Mouse (Mus musculus): ENCODE measurements around the gene Tmem114. TPM values are rescaled to one million over a fixed set of nuclear protein-coding genes. Genes with fewer than 3 reads are reported as not detected.

Gene Tmem114
- polyA plus RNA-seq, 1 experiment, result not detected

- 79% methylated on average over 7 of the region's 7 CpGs for WGBS
- no peaks in the 10 kb centered on the region for H3K4me1 ChIP-seq (ENCODE audit: control insufficient read depth, insufficient read depth, low read length)
- no peak overlapping the region for H3K27ac ChIP-seq (ENCODE audit: control insufficient read depth, insufficient read depth, low read depth, low read length, poor library complexity)
- no peak for TF ChIP-seq POLR2A (IDR thresholded peaks at IDR 0.05; ENCODE audit: borderline replicate concordance, control insufficient read depth, low read depth, low read length)
- no peak for TF ChIP-seq CTCF (IDR thresholded peaks at IDR 0.05; ENCODE audit: control insufficient read depth, insufficient read depth, low read length)
- no peak overlapping the region for H3K4me3 ChIP-seq (replicated peaks; ENCODE audit: control insufficient read depth, low read depth, low read length)
Observed at GRCm38 (mm10) chr16:8444911-8445310, 20.0 kb upstream of the Tmem114 start.

- TF ChIP-seq CTCF (IDR thresholded peaks at IDR 0.05; ENCODE audit: control insufficient read depth, insufficient read depth, low read length) (no peak), POLR2A (IDR thresholded peaks at IDR 0.05; ENCODE audit: borderline replicate concordance, control insufficient read depth, low read depth, low read length) (no peak)
- no peak overlapping the region for H3K4me3 ChIP-seq (replicated peaks; ENCODE audit: control insufficient read depth, low read depth, low read length)
- 72% methylated on average over 3 of the region's 3 CpGs for WGBS
- H3K27ac ChIP-seq (ENCODE audit: control insufficient read depth, insufficient read depth, low read depth, low read length, poor library complexity), result no peak overlapping the region
- no peaks in the 10 kb centered on the region for H3K4me1 ChIP-seq (ENCODE audit: control insufficient read depth, insufficient read depth, low read length)
Observed at GRCm38 (mm10) chr16:8432616-8433015, 7.7 kb upstream of the Tmem114 start.

GRCm38 (mm10) chr16:8429531-8429930 lies 4.6 kb upstream of the Tmem114 start:
- 74% methylated on average over 4 of the region's 4 CpGs for WGBS
- Histone ChIP-seq H3K27ac (ENCODE audit: control insufficient read depth, insufficient read depth, low read depth, low read length, poor library complexity) (no peak overlapping the region), H3K4me3 (replicated peaks; ENCODE audit: control insufficient read depth, low read depth, low read length) (no peak overlapping the region), H3K4me1 (ENCODE audit: control insufficient read depth, insufficient read depth, low read length) (no peaks in the 10 kb centered on the region)
- TF ChIP-seq CTCF (IDR thresholded peaks at IDR 0.05; ENCODE audit: control insufficient read depth, insufficient read depth, low read length) (no peak), POLR2A (IDR thresholded peaks at IDR 0.05; ENCODE audit: borderline replicate concordance, control insufficient read depth, low read depth, low read length) (no peak)

GRCm38 (mm10) chr16:8425736-8426135 lies 800 bp upstream of the Tmem114 start:
- Histone ChIP-seq H3K4me3 (replicated peaks; ENCODE audit: control insufficient read depth, low read depth, low read length) (no peak overlapping the region), H3K27ac (ENCODE audit: control insufficient read depth, insufficient read depth, low read depth, low read length, poor library complexity) (no peak overlapping the region), H3K4me1 (ENCODE audit: control insufficient read depth, insufficient read depth, low read length) (no peaks in the 10 kb centered on the region)
- 77% methylated on average over 5 of the region's 5 CpGs for WGBS
- TF ChIP-seq POLR2A (IDR thresholded peaks at IDR 0.05; ENCODE audit: borderline replicate concordance, control insufficient read depth, low read depth, low read length) (no peak), CTCF (IDR thresholded peaks at IDR 0.05; ENCODE audit: control insufficient read depth, insufficient read depth, low read length) (no peak)

- no peak overlapping the region for H3K4me3 ChIP-seq (replicated peaks; ENCODE audit: control insufficient read depth, low read depth, low read length)
- 6% methylated on average over 43 of the region's 43 CpGs for WGBS
Observed at GRCm38 (mm10) chr16:8424161-8424970, 570 bp downstream of the Tmem114 start.

GRCm38 (mm10) chr16:8423626-8424114 lies 1.3 kb downstream of the Tmem114 start:
- WGBS, result 47% methylated on average over 7 of the region's 7 CpGs
- TF ChIP-seq POLR2A (IDR thresholded peaks at IDR 0.05; ENCODE audit: borderline replicate concordance, control insufficient read depth, low read depth, low read length) (no peak), CTCF (IDR thresholded peaks at IDR 0.05; ENCODE audit: control insufficient read depth, insufficient read depth, low read length) (no peak)
- Histone ChIP-seq H3K27ac (ENCODE audit: control insufficient read depth, insufficient read depth, low read depth, low read length, poor library complexity) (no peak overlapping the region), H3K4me1 (ENCODE audit: control insufficient read depth, insufficient read depth, low read length) (no peaks in the 10 kb centered on the region), H3K4me3 (replicated peaks; ENCODE audit: control insufficient read depth, low read depth, low read length) (no peak overlapping the region)

More at GRCm38 (mm10) chr16:8424161-8424970, 570 bp downstream of the Tmem114 start:
- Histone ChIP-seq H3K27ac (ENCODE audit: control insufficient read depth, insufficient read depth, low read depth, low read length, poor library complexity) (no peak overlapping the region; the same call in 1 of the 2 replicates), H3K4me1 (ENCODE audit: control insufficient read depth, insufficient read depth, low read length) (no peaks in the 10 kb centered on the region)
- TF ChIP-seq CTCF (IDR thresholded peaks at IDR 0.05; ENCODE audit: control insufficient read depth, insufficient read depth, low read length), result no peak
- no peak for TF ChIP-seq POLR2A (IDR thresholded peaks at IDR 0.05; ENCODE audit: borderline replicate concordance, control insufficient read depth, low read depth, low read length)

- TF ChIP-seq POLR2A (IDR thresholded peaks at IDR 0.05; ENCODE audit: borderline replicate concordance, control insufficient read depth, low read depth, low read length), result no peak
- TF ChIP-seq CTCF (IDR thresholded peaks at IDR 0.05; ENCODE audit: control insufficient read depth, insufficient read depth, low read length), result no peak
- WGBS, result 75% methylated on average over 4 of the region's 4 CpGs
Observed at GRCm38 (mm10) chr16:8420842-8421241, 4.1 kb downstream of the Tmem114 start.

GRCm38 (mm10) chr16:8420381-8420780 lies 4.6 kb downstream of the Tmem114 start:
- no peaks in the 10 kb centered on the region for H3K4me1 ChIP-seq (ENCODE audit: control insufficient read depth, insufficient read depth, low read length)
- no peak overlapping the region for H3K4me3 ChIP-seq (replicated peaks; ENCODE audit: control insufficient read depth, low read depth, low read length)
- TF ChIP-seq POLR2A (IDR thresholded peaks at IDR 0.05; ENCODE audit: borderline replicate concordance, control insufficient read depth, low read depth, low read length) (no peak), CTCF (IDR thresholded peaks at IDR 0.05; ENCODE audit: control insufficient read depth, insufficient read depth, low read length) (no peak)
- H3K27ac ChIP-seq (ENCODE audit: control insufficient read depth, insufficient read depth, low read depth, low read length, poor library complexity), result no peak overlapping the region
- 71% methylated on average over 10 of the region's 10 CpGs for WGBS

More at GRCm38 (mm10) chr16:8420842-8421241, 4.1 kb downstream of the Tmem114 start:
- Histone ChIP-seq H3K4me1 (ENCODE audit: control insufficient read depth, insufficient read depth, low read length) (no peaks in the 10 kb centered on the region), H3K27ac (ENCODE audit: control insufficient read depth, insufficient read depth, low read depth, low read length, poor library complexity) (no peak overlapping the region), H3K4me3 (replicated peaks; ENCODE audit: control insufficient read depth, low read depth, low read length) (no peak overlapping the region)
